Mouse (Mus musculus): ENCODE measurements around the gene Slc41a2.

Slc41a2 gene

GRCm38 (mm10) chr10:83353680-83354332, 16.1 kb upstream of the Slc41a2 start:
- intact Hi-C loops (cut with DNase I) = loop anchor here (5.0 kb wide), 1 partner anchor 447 kb away; no protein-coding TSS in a partner anchor

DNA sequence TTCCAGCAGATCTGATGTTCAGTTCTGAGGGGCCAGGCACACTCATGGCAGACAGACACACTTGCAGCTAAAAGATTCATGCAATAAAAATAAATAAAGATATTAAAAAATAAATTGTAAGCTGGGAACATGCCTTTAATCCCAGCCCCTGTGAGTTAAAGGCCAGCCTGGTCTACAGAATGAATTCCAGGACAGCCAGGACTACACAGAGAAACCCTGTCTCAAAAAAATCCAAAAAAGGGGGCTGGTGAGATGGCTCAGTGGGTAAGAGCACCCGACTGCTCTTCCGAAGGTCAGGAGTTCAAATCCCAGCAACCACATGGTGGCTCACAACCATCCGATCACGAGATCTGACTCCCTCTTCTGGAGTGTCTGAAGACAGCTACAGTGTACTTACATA, 14.1 kb upstream of the Slc41a2 start:
- intact Hi-C loops (cut with DNase I) = loop anchor here (5.0 kb wide), 1 partner anchor 444 kb away; no protein-coding TSS in a partner anchor

DNA sequence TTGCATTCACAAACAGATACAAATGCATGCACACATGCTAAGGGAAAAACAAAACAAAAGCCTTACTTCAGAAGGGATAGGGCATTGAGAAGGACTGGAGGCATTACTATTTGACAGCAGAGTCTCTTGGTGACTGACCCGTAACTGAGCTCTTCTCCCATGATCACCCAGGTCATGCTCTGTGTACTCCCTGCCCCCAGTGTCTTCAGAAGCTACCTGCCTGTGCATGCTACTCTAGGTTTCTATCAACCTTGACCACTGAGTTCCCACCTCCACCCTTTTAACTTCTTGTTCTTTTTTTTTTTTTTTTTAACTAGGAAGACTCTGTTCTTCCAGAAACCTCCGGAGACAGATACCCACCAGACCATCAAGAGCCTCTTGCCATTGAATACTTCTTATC, 13.0 kb upstream of the Slc41a2 start:
- intact Hi-C loops (cut with DNase I) = loop anchor here (5.0 kb wide), 1 partner anchor 443 kb away; no protein-coding TSS in a partner anchor

- intact Hi-C loops (cut with DNase I) = no loop called here
Measured at GRCm38 (mm10) chr10:83347494-83347893, 9.8 kb upstream of the Slc41a2 start.

DNA sequence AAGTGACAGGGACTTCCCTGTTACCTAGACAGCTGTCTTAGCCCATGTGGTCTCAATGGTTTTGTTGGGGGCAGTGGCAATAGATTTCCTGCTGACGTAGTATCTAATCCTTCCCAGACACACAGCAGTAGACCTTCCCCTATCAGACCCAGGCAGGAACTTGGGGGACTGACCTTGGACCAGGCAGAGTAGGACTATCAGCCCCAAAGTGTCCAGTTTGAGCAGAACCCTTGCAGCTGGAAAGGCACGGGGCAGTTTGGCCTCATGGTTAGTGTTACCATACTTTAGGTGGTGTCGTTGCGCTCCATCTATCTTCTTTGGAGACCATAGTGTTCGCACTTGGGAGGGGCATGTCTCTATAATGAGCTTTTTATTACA, 8.7 kb upstream of the Slc41a2 start:
- intact Hi-C loops (cut with DNase I) = no loop called here

GRCm38 (mm10) chr10:83345693-83346358, 8.1 kb upstream of the Slc41a2 start:
- intact Hi-C loops (cut with DNase I) = no loop called here

- intact Hi-C loops (cut with DNase I) = no loop called here
Measured at GRCm38 (mm10) chr10:83343828-83344685, 6.4 kb upstream of the Slc41a2 start.

GRCm38 (mm10) chr10:83343171-83343570, 5.5 kb upstream of the Slc41a2 start:
- intact Hi-C loops (cut with DNase I) = no loop called here

DNA sequence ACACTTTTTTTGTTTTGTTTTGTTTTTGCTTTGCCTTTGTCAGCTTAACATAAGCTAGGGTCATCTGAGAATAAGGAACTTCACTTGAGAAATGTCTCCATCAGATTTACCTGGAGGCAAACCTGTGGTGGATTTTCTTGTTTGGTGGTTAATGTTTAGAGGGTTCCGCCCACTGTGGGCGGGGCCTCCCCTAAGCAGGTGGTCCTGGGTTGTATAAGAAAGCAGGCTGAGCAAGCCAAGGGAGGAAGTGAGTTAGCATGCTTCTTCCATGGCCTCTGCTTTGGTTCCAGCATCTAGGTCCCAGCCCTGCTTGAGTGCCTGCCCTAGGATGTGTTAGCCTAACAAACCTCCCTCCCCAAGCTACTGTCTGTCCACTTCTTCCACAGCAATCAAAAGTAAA, 3.5 kb upstream of the Slc41a2 start:
- intact Hi-C loops (cut with DNase I) = no loop called here

- intact Hi-C loops (cut with DNase I) = no loop called here
Measured at GRCm38 (mm10) chr10:83337971-83338598, 403 bp upstream of the Slc41a2 start.

DNA sequence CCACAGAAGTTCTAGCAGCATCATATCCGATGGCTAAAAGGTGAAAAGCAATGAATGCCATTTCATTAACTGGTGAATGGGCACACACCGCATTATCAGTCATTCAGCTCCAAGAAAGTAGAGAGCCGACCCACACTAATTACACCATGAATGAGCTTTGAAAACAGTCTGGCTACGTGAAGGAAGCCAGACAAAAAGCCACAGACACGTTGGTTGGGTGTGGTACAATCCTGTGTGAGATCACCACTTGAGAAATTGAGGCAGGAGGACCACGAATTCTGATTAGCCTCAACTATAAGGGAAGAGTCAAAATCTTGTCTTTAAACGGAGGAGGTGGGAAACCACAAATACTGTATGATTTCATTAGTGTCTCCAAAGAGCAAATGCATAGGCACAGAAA, 1.3 kb downstream of the Slc41a2 start:
- intact Hi-C loops (cut with DNase I) = no loop called here

DNA sequence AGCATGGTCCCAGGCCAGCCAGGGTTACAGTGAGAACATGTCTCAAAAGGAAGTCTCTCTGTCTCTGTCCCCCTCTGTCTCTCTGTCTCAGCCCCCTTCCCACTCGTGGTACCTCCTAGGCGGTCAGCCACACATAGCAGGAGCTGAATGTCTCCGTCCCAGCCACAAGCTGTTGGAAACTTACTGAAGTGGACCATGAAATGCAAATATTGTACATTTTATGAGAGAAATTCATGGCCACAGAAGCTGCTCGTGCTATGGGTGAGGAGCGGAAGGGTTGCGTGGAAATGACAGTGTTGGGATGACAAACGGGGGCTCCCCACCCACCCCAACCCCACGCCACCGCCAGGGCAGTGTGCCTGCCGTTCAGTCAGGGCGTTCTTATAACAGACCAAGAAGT, 5.1 kb downstream of the Slc41a2 start:
- intact Hi-C loops (cut with DNase I) = no loop called here

DNA sequence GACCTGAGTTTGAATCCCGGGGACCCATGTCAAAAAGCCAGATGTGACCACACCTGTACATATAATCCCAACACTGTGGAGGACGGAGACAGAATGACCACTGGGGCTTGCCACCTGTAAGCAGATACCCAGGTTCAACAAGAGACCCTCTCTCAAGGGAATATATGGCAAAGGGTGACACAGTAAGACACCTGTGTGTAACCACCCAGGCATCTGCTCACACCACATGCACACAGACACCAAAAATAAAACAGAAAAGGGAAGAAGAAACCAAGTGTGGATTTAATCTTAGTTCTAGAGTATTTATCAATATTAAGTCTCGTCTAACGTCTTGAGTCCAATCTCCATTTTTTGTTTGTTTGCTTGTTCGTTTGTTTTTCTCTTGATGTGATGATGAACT, 5.9 kb downstream of the Slc41a2 start:
- intact Hi-C loops (cut with DNase I) = no loop called here

DNA sequence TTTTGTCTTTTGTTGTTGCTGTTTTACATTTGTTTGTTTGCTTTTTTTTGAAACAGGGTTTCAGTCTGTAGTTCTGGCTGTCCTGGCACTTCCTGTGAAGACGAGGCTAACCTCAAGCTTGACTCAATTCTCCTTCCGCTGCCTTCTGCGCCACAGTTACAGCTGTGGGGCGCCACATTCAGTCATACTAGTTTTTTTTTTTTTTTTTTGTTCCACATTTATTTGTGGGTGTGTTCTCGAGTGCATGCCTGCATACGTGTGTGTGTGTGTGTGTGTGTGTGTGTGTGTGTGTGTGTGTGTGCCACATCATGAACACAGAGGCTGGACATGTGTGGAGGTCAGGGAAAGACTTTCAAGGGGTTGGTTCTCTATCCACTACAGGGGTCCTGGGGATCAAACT, 7.3 kb downstream of the Slc41a2 start:
- intact Hi-C loops (cut with DNase I) = no loop called here

DNA sequence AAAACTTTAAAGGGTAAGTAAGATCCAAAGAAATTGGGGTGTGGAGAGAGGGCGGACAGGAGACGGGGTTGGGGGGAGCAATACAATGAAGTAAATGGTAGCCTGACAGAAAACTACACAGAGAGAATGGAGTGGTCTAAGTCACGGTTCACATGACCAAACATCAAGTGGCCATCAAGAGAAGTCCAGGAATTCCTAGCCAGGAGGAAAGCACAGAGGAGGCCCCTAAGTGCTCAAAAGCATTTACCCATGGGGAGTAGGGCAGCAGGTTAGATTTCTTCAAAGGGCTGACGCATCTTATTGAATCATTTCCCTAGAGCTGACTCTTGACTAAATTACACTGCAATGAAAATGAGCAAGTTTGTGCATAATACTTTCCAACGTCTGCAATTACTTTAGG, 8.9 kb downstream of the Slc41a2 start:
- intact Hi-C loops (cut with DNase I) = no loop called here

DNA sequence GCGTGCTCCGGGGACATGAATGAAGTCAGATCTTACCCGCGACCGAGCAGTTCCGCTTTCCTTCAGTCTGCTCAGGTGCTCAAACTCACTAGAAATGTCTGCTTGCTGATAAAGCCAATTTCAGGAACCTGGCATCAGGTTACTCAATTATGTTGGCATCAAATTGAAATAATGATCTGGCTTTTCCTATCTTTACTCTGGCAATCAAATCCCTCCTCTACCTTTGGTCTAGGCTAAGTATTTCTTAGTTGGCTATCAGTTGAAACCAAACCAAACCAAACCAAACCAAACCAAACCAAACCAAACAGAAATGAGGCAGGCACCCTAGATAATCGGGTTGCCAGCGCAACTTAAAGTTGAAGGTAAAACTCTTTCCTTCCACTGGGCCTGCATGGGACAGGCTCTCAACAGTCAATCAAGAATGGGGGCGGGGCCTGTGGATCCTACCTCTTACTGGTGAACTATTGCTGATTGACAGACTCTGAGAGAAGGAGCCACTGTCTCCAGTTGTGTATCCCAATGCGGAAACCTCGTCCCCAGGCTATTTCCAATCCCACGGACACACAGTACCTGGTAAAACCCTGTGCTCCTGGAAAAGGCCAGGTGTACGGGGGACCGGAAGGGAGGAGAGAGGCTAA, 10.9 kb downstream of the Slc41a2 start:
- intact Hi-C loops (cut with DNase I) = no loop called here

DNA sequence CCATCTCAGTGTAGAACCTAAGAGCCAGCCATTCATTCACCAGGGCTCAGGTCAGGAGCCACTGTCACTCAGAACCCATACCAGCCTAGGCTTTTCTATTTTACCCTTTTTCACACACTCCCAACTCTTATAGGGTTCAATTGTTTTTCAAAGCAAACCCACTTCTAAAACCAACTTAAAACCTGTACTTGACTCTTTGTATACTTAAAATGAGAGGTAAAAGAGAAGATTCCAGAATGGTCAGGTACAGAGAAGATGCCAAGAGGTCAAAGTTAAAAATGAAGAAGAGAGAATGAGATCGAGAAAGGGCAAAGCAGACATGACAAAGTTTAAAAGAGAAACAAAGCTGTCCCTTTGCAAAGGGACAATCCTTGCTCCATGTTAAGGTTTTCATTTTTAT, 11.8 kb downstream of the Slc41a2 start:
- intact Hi-C loops (cut with DNase I) = no loop called here

GRCm38 (mm10) chr10:83324871-83325270, 12.8 kb downstream of the Slc41a2 start:
- intact Hi-C loops (cut with DNase I) = no loop called here

- intact Hi-C loops (cut with DNase I) = no loop called here
Measured at GRCm38 (mm10) chr10:83322551-83323100, 15.1 kb downstream of the Slc41a2 start.

GRCm38 (mm10) chr10:83321528-83321927, 16.2 kb downstream of the Slc41a2 start:
- intact Hi-C loops (cut with DNase I) = no loop called here

GRCm38 (mm10) chr10:83320870-83321269, 16.8 kb downstream of the Slc41a2 start:
- intact Hi-C loops (cut with DNase I) = no loop called here

All from adrenal gland (tissue).